Mouse (Mus musculus): ENCODE measurements at regions not wholly inside any gene's neighbourhood (a gene's known extent, or its start where the extent isn't known, plus 50 kb on each side); places are given as distances from the start of the nearest gene placed in this dataset.
A peak's percentile ranks its signal among the peaks of the same experiment; 100 is the strongest.

DNA sequence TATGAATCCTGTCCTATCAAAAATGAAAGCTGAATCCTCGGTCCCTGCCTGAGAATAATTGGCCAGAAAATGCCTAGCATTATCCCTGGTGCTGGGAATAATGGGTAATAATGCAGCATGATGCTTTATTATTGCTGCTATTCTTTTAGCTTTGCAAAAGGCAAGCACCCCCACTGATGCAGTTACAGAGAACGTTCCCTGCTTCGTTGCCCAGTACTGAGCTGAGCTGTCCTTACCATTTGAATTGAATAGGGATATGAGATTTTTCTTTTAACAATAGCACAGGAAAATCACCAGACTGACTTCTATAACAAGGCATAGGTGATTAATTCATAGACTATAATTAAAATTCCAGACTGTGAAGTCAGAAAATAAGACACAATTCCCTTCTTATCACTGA lies 566.5 kb downstream of the Htr1a start:
- no peaks in the 10 kb centered on the region for H3K4me1 ChIP-seq (ENCODE audit: control insufficient read depth, insufficient read depth, low read length)
- TF ChIP-seq POLR2A (IDR thresholded peaks at IDR 0.05; ENCODE audit: borderline replicate concordance, low read depth, low read length) (no peak), CTCF (IDR thresholded peaks at IDR 0.05; ENCODE audit: low read depth, low read length) (no peak)

DNA sequence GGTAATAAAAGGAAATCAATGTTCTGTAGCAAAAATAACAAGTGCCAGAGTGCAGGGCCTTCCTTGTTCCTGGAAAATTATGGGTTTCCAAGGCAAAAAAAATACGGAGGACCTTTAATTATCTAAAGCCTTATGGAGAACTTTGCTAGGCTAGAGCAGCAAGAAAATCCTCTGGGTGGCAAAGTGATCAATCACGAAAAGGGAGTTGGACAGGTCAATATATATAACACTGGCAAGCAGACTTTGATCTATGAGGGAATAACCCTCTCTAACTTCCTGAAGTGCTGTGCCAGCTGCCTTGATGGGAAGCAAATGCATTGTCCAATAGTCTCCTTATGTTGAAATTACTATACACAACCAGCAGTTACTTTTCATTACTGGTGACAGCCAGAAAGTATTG lies 584.5 kb downstream of the Htr1a start:
- H3K4me3 ChIP-seq (ENCODE audit: insufficient read depth, low read length), result no peak overlapping the region
- peaks cover 7% of the 10 kb centered on the region for H3K4me1 ChIP-seq (ENCODE audit: control insufficient read depth, insufficient read depth, low read length)
- TF ChIP-seq POLR2A (IDR thresholded peaks at IDR 0.05; ENCODE audit: borderline replicate concordance, low read depth, low read length) (no peak), CTCF (IDR thresholded peaks at IDR 0.05; ENCODE audit: low read depth, low read length) (no peak)
- H3K27ac ChIP-seq (ENCODE audit: insufficient read depth, low read depth, low read length), result peak overlapping the region; percentile 25; the same call in 1 of the 2 replicates

More for the DNA sequence above, 566.5 kb downstream of the Htr1a start:
- no peak overlapping the region for H3K4me3 ChIP-seq (ENCODE audit: insufficient read depth, low read length)
- no peak overlapping the region for H3K27ac ChIP-seq (ENCODE audit: insufficient read depth, low read depth, low read length)

Measured in bone marrow macrophage, adult 2 months (primary cell).